Mouse (Mus musculus) G1E (cell line): ENCODE measurements around the gene Hoxd9.

ENCODE experiments used
- CTCF ChIP-seq: IDR thresholded peaks from 2 replicates; pipeline ENCODE4 v1.5.1; 2012; ENCODE audit warnings: low read depth, low read length, inconsistent platforms, mixed read lengths
- GATA1 ChIP-seq: IDR thresholded peaks from 2 replicates; pipeline ENCODE4 v1.6.1; 2012; ENCODE audit warnings: borderline replicate concordance, low read length, inconsistent platforms, mixed read lengths

- TF ChIP-seq CTCF (no peak), GATA1 (no peak)
Observed at GRCm38 (mm10) chr2:74749337-74750121, 52.0 kb downstream of the Hoxd9 start.
